9 mouse cellular contexts compared by ENCODE assay signal in the genomic region with DNA sequence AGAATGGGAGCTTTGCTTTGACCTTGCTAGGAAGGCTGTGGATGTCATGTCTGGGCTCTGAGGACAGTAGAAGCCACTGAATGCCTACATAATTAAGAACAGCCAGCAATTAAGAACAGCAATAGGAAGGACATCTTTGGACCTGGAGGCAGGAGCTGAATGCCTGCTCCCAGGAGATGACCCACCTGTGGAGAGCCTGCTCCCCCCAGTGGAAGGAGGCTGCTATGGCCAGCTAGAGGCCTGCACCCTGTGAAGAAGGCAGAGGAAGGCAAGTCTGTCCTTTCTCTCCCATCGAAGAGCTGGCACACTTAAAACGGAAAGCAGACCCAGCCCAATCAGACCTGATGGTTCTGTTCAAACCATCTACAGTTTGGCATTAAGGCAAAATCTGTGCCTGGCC.
DNase-seq lines count a peak whose midpoint lies in the region; ATAC-seq and TF ChIP-seq lines count a peak whose summit lies in the region.
"Had no signal": no experiment of that assay in that cellular context is flagged by ENCODE, and none has a peak within 500 bp of the region (broad histone marks: within the 10 kb centered on the region; RNA-seq: fewer than 3 reads in every experiment).

No protein-coding gene starts in this region.

- no peaks in the 10 kb centered on the region for H3K36me3 ChIP-seq in embryonic facial prominence, embryonic 11.5 days (replicated peaks; ENCODE audit: control insufficient read depth, insufficient read depth, low read depth, low read length)
- H3K36me3 ChIP-seq in kidney, embryonic 16.5 days (ENCODE audit: insufficient read depth, low read length), result no peaks in the 10 kb centered on the region
- H3K36me3 ChIP-seq in liver, postnatal 0 days (replicated peaks; ENCODE audit: insufficient read depth, low read length), result no peaks in the 10 kb centered on the region
- H3K36me3 ChIP-seq: liver, embryonic 15.5 days had no signal

- no peak for ATAC-seq in embryonic facial prominence, embryonic 11.5 days (replicated peaks; ENCODE audit: insufficient number of reproducible peaks, low FRiP score, low TSS enrichment, low read depth)
- ATAC-seq in kidney, embryonic 16.5 days (ENCODE audit: low FRiP score, low TSS enrichment), result 0 out of 2 replicates have a peak, but pooled peaks have one; percentile 46
- no peak for ATAC-seq in liver, postnatal 0 days
- no peak for ATAC-seq in granulocyte monocyte progenitor cell, adult 5-6 weeks (replicated peaks; ENCODE audit: poor library complexity, severe bottlenecking)

- H3K4me3 ChIP-seq in gastrocnemius, adult 2 months, result no peak overlapping the region
- no peak overlapping the region for H3K4me3 ChIP-seq in embryonic facial prominence, embryonic 11.5 days (ENCODE audit: low read depth, low read length)
- H3K4me3 ChIP-seq in kidney, embryonic 16.5 days (ENCODE audit: low read length), result no peak overlapping the region
- no peak overlapping the region for H3K4me3 ChIP-seq in liver, postnatal 0 days (ENCODE audit: low read depth, low read length)
- H3K4me3 ChIP-seq: liver, embryonic 15.5 days had no signal

- H3K4me1 ChIP-seq in embryonic facial prominence, embryonic 11.5 days (ENCODE audit: control insufficient read depth, insufficient read depth, low read length), result no peaks in the 10 kb centered on the region
- no peaks in the 10 kb centered on the region for H3K4me1 ChIP-seq in kidney, embryonic 16.5 days (ENCODE audit: insufficient read depth, low read length)
- H3K4me1 ChIP-seq in liver, postnatal 0 days (ENCODE audit: insufficient read depth), result no peaks in the 10 kb centered on the region
- H3K4me1 ChIP-seq: liver, embryonic 15.5 days had no signal

- no peak overlapping the region for H3K9ac ChIP-seq in embryonic facial prominence, embryonic 11.5 days (replicated peaks; ENCODE audit: low read length)
- no peak overlapping the region for H3K9ac ChIP-seq in kidney, embryonic 16.5 days (replicated peaks; ENCODE audit: low read length)
- H3K9ac ChIP-seq in liver, postnatal 0 days (replicated peaks), result no peak overlapping the region
- H3K9ac ChIP-seq: liver, embryonic 15.5 days had no signal

- no peak overlapping the region for H3K4me2 ChIP-seq in embryonic facial prominence, embryonic 11.5 days (ENCODE audit: low read depth, low read length)
- no peak overlapping the region for H3K4me2 ChIP-seq in kidney, embryonic 16.5 days (replicated peaks; ENCODE audit: low read depth, low read length)
- no peak overlapping the region for H3K4me2 ChIP-seq in liver, postnatal 0 days (ENCODE audit: low read depth, low read length)
- H3K4me2 ChIP-seq: liver, embryonic 15.5 days had no signal

- WGBS in embryonic facial prominence, embryonic 11.5 days, result 64% methylated on average over 2 of the region's 2 CpGs
- 50% methylated on average over 2 of the region's 2 CpGs for WGBS in kidney, embryonic 16.5 days
- WGBS in liver, postnatal 0 days (ENCODE audit: insufficient replicate concordance), result 41% methylated on average over 2 of the region's 2 CpGs

- no peaks in the 10 kb centered on the region for H3K9me3 ChIP-seq in embryonic facial prominence, embryonic 11.5 days (replicated peaks; ENCODE audit: control insufficient read depth, low read length)
- no peaks in the 10 kb centered on the region for H3K9me3 ChIP-seq in kidney, embryonic 16.5 days (ENCODE audit: low read length)
- H3K9me3 ChIP-seq in liver, postnatal 0 days (ENCODE audit: low read length), result no peaks in the 10 kb centered on the region
- H3K9me3 ChIP-seq: liver, embryonic 15.5 days had no signal

- H3K27ac ChIP-seq in gastrocnemius, adult 2 months, result no peak overlapping the region
- no peak overlapping the region for H3K27ac ChIP-seq in embryonic facial prominence, embryonic 11.5 days (replicated peaks; ENCODE audit: low read depth, low read length)
- H3K27ac ChIP-seq in kidney, embryonic 16.5 days (ENCODE audit: low read length), result no peak overlapping the region
- H3K27ac ChIP-seq in liver, postnatal 0 days (ENCODE audit: low read depth), result no peak overlapping the region
- H3K27ac ChIP-seq: liver, embryonic 15.5 days had no signal

- intact Hi-C loops in gastrocnemius, adult 2 months (cut with DNase I), result loop anchor here (5.0 kb wide), 1 partner anchor 364 kb away; no protein-coding TSS in a partner anchor

- DNase-seq in gastrocnemius, adult 2 months, result peak; percentile 28
- no peak for DNase-seq in gastrocnemius, adult 18-20 months (ENCODE audit: low spot score)
- DNase-seq in NIH3T3 (ENCODE audit: low read depth), result peak; percentile 61
- peak; percentile 50 for DNase-seq in embryonic facial prominence, embryonic 11.5 days (ENCODE audit: low spot score)
- DNase-seq in liver, postnatal 0 days, result no peak
- DNase-seq in retina, postnatal 1 day, result peak; percentile 48

- peak; percentile 66 for TF ChIP-seq CTCF in gastrocnemius, adult 2 months (IDR thresholded peaks at IDR 0.05)
- TF ChIP-seq CTCF in liver, postnatal 0 days (IDR thresholded peaks at IDR 0.05; ENCODE audit: low read depth), result peak; percentile 46

- H3K27me3 ChIP-seq in embryonic facial prominence, embryonic 11.5 days (ENCODE audit: control insufficient read depth, insufficient read depth, low read length), result no peaks in the 10 kb centered on the region
- no peaks in the 10 kb centered on the region for H3K27me3 ChIP-seq in kidney, embryonic 16.5 days (ENCODE audit: insufficient read depth, low read length)
- no peaks in the 10 kb centered on the region for H3K27me3 ChIP-seq in liver, postnatal 0 days (ENCODE audit: insufficient read depth, low read length)
- H3K27me3 ChIP-seq: liver, embryonic 15.5 days had no signal

- TF ChIP-seq EP300 in liver, postnatal 0 days (IDR thresholded peaks at IDR 0.05; ENCODE audit: low read depth), result no peak

Comparison
In these comparisons a context has a peak if more than half of its experiments do, and no peak if none do; other contexts are left out.
1. DNase-seq: peak in gastrocnemius, adult 2 months (single experiment), NIH3T3 (single experiment), embryonic facial prominence, embryonic 11.5 days (single experiment) and retina, postnatal 1 day (single experiment); none in gastrocnemius, adult 18-20 months (single experiment) and liver, postnatal 0 days (single experiment).